Mouse (Mus musculus) bone marrow macrophage, adult 2 months (primary cell): ENCODE measurements around the gene Slc25a15.

ENCODE experiments used
- CTCF ChIP-seq: IDR thresholded peaks from 2 replicates; pipeline ENCODE4 v1.5.1; 2012; ENCODE audit warnings: low read depth, mild to moderate bottlenecking, low read length, moderate library complexity
- POLR2A ChIP-seq: IDR thresholded peaks from 2 replicates; pipeline ENCODE4 v1.6.1; 2012; ENCODE audit warnings: mild to moderate bottlenecking, low read depth, low read length, borderline replicate concordance

- TF ChIP-seq POLR2A: no peak
- TF ChIP-seq CTCF: no peak
Measured at GRCm38 (mm10) chr8:22380934-22381333, 17.5 kb downstream of the Slc25a15 start.
